Mouse (Mus musculus): Measurements from ENCODE around the gene Sbf1.

Sbf1 gene

GRCm38 (mm10) chr15:89285004-89285403 lies 30.1 kb downstream of the Sbf1 start:
- no peak for DNase-seq (ENCODE audit: low read depth, low spot score)

GRCm38 (mm10) chr15:89284094-89284493 lies 31.0 kb downstream of the Sbf1 start:
- DNase-seq (ENCODE audit: low read depth, low spot score), result no peak

GRCm38 (mm10) chr15:89282546-89282945 lies 32.6 kb downstream of the Sbf1 start:
- DNase-seq (ENCODE audit: low read depth, low spot score), result no peak

GRCm38 (mm10) chr15:89277366-89277765 lies 37.7 kb downstream of the Sbf1 start:
- DNase-seq (ENCODE audit: low read depth, low spot score), result no peak

- no peak for DNase-seq (ENCODE audit: low read depth, low spot score)
Observed at GRCm38 (mm10) chr15:89275497-89275896, 39.6 kb downstream of the Sbf1 start.

GRCm38 (mm10) chr15:89264485-89264884 lies 50.6 kb downstream of the Sbf1 start:
- DNase-seq (ENCODE audit: low read depth, low spot score), result no peak

GRCm38 (mm10) chr15:89258997-89259396 lies 56.1 kb downstream of the Sbf1 start:
- no peak for DNase-seq (ENCODE audit: low read depth, low spot score)

GRCm38 (mm10) chr15:89255330-89255729 lies 59.8 kb downstream of the Sbf1 start:
- no peak for DNase-seq (ENCODE audit: low read depth, low spot score)

- DNase-seq (ENCODE audit: low read depth, low spot score), result no peak
Observed at GRCm38 (mm10) chr15:89249063-89249462, 66.0 kb downstream of the Sbf1 start.

GRCm38 (mm10) chr15:89241025-89241424 lies 74.1 kb downstream of the Sbf1 start:
- peak; percentile 39 for DNase-seq (ENCODE audit: low read depth, low spot score)

GRCm38 (mm10) chr15:89239751-89240392 lies 75.2 kb downstream of the Sbf1 start:
- peak; percentile 9 for DNase-seq (ENCODE audit: low read depth, low spot score)
